Mouse (Mus musculus) right cerebral cortex, postnatal 4 days (tissue): Measurements from ENCODE around the gene Ano6.
"Not testable (repeated sequence)": the region's sequence is repeated elsewhere in the genome, so short reads cannot be mapped to it uniquely, and the experiment has no call there.

Source experiments
- DNase-seq: peaks from one replicate; pipeline ENCODE4 v3.0.0-alpha.2; 2022

Gene Ano6

DNA sequence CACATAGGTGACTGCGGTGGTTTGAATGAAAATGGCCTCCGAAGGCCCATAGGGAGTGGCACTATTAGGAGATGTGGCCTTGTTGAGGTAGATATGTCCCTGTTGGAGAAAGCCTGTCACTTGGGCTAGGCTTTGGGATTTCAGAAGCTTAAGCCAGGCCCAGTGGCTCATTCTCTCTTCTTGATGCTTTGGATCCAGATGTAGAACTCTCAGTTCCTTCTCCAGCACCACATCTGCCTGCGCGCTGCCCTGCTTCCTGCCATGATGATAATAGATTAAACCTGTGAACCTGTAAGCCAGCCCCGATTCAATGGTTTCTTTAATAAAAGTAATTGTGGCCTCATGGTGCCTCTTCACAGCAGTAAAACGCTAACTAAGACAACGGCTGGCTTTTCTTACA is 7.6 kb downstream of the Ano6 start:
- DNase-seq = no peak

GRCm38 (mm10) chr15:95799632-95800031 is 9.0 kb downstream of the Ano6 start:
- no peak for DNase-seq

DNA sequence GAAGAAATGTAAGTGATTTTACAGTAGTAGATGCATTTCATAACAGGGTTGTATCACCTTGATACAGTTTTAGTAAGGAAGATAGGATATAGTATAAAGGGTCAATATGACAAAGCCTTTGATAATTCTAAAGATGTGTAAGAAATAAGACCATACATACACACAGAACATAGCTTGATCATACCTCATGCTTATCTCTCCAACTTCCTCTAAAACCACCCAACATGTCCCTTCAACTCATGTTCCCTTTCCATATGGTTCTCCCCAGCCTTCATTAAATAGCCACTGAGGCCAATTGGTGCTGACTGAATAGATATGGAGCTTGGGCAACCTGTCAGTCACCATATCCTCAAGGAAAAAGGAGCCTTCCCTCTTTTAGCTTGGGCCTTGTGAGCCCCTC is 9.4 kb downstream of the Ano6 start:
- DNase-seq = no peak

- no peak for DNase-seq
These were observed 10.8 kb downstream of the Ano6 start for GRCm38 (mm10) chr15:95801261-95801979.

- DNase-seq = no peak
These were observed 11.5 kb downstream of the Ano6 start for GRCm38 (mm10) chr15:95802140-95802539.

GRCm38 (mm10) chr15:95802762-95803161 is 12.1 kb downstream of the Ano6 start:
- no peak for DNase-seq

DNA sequence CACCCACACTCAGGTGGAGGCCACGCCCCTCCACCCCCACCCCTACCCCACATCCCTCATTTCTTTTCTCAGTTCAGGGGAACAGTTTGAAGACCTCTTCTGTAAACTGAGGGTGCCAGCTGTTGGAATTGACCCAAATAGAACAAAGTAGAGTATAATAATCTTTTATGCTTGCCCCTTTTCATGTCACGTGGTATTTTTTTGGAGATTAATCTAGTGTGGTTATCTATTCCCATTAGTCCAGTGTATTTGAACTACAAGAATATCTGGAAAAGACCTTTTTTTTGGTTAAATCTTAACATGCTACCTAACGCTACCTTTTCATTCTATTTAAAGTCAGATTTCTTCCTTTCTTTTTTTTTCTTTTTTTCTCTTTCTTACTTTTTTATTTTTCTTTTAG is 12.8 kb downstream of the Ano6 start:
- DNase-seq = no peak

DNA sequence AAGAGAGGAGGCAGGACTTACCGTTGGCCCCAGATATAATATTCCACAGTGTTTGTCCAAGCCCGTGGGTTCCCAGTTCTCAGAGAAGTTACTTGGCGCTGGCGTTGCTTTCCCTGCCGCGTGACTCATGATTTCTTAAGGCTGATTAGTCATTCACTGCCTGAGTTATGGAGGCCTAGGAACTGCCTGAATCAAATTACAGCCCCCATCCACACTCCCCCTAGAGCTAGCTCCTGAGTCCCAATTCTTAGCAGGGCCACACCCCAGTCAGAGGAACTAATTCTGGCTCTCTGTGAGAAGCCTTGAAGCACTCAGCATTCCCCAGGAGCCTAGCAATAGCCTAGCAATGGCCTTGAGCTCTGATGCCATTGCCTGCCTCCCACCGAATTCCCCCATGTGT is 13.6 kb downstream of the Ano6 start:
- DNase-seq = no peak

DNA sequence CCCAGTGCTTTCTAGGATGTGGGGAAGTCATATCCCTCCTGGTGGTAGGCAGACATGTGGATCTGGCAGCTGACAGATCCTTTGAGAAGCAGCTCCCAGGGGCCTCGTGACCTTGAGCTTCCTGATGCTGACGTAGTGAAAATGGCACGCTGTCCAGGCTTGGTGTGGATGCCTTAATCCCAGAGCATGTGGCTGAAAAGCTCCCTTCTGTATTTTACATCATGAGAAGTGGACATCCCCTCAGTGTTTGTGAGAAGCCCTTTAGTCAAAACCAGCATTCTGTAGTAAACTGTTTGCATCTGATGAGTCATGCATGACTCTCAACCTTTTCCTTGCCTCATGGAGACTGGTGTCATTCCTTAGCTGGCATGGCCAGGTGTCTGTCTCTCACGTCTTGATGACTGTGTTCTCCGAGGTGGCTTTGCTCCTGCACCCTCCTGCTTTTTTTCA is 14.4 kb downstream of the Ano6 start:
- no peak for DNase-seq

DNA sequence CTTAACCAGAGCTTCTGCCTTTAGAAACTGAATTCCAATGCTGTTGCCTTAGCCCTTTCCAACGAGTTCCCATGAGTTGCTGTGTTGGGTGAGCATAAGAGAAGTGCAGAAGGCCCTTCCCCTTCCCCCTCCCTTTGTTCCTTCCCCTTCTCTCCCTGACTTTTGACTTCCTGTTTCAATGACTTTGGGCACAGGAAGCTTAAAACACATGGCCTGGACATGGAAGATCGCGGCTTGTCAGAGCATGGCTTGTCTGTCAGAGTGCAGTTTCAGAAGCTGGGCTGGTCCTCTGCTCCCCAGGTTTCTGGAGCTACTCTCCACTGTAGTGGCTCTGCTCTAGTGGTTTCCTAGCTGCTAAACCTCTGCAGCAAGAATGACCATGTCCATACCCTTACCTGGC is 17.3 kb downstream of the Ano6 start:
- no peak for DNase-seq

DNA sequence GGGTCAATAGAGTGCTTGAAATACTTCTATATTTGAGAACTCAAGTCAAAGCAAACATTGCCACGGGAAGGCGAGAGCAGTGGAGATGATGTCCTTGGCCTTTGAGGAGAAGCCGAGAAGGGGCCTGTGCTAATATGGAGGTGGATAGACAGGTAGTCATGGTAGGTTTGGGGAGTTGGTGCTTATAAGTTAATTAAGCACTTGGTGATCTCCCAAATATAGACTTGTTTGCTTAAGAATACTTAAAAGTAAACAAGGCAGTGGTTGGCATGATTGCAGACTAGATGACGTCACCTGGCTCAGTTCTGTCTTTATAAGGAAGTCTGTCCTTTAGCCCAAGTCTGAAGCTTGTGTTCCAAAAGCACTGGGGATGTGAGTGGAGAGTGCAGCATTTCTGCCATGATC is 19.7 kb downstream of the Ano6 start:
- no peak for DNase-seq

- no peak for DNase-seq
These were observed 22.4 kb downstream of the Ano6 start for GRCm38 (mm10) chr15:95812821-95813571.

- DNase-seq = no peak
These were observed 26.9 kb downstream of the Ano6 start for GRCm38 (mm10) chr15:95817501-95817900.

DNA sequence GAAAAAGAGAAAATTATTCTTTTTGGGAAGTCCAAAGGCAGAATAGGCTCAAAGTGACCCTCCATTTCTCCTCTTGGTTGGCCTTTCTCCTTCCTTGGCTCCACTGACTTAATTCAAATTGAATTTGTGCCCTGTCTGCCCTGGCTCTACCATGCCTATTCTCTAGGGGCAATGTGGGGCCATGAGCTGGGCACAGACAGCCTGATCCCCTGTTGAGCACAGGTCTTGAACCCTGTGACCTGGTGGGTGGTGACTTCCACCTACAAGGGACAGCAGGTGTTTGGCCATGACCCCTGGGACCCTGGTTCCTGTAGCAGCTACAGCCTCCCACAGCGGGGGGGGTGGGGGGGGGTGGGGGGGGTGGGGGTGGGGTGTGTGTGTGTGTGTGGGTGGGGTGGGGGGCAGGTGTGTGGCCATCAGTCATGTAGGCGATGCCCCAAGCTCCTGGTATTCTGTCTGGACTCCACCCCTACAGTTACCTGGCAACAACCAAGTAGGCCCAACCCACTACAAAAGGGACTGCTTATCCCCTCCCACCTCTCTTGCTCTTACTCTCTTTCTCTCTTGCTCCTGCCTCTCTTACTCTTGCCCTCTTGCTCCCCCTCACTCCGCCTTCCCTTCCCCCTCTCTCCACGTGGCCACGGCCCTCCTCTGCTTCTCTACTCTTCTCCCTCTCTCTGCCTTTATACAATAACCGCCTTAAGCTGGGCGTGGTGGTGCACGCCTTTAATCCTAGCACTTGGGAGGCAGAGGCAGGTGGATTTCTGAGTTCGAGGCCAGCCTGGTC is 28.8 kb downstream of the Ano6 start:
- no peak for DNase-seq

- DNase-seq = no peak
These were observed 29.5 kb downstream of the Ano6 start for GRCm38 (mm10) chr15:95820142-95820541.

- no peak for DNase-seq
These were observed 30.0 kb downstream of the Ano6 start for GRCm38 (mm10) chr15:95820678-95821077.

- no peak for DNase-seq
These were observed 31.5 kb downstream of the Ano6 start for GRCm38 (mm10) chr15:95822099-95822498.

DNA sequence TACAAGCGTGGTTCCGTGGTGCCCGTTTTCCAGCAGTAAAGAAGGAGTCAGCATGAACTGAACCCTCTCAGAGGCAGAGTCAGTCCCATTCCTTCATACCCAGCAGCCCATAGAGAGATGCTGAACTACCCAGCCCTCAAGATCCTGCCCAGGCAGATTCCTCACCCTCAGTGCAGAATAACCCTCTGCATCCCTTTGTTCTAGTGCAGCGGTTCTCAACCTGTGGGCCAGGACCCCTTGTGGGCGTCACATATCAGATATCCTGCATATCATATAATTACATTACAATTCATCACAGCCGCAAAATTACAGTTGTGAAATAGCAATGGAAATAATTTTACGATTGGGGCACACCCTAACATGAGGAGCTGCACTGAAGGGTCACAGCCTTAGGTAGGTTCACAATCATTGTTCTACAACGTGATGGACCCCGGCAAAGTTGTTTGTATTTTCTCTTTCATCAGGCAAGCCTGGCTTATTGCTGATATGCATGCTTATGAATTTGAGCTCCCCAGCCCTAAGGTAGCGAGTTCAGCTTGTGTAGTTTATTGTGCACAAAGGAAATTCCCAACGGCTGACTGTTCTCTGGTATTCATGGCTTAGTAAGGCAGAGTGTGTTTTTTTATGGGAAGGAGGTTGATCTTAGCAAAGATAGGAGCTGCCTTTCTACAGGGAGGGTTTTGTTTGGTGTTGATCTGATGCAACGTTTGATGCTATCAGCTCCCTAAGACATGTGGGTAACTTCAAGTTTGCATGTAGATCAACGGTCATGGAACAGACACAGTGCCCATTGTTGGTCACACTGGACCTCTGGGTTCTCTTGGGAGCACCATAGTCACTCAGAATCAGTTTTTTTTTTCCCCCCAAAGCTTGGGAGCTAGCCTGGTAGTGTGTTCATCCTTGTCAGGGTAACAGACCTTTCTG is 33.0 kb downstream of the Ano6 start:
- DNase-seq = no peak

DNA sequence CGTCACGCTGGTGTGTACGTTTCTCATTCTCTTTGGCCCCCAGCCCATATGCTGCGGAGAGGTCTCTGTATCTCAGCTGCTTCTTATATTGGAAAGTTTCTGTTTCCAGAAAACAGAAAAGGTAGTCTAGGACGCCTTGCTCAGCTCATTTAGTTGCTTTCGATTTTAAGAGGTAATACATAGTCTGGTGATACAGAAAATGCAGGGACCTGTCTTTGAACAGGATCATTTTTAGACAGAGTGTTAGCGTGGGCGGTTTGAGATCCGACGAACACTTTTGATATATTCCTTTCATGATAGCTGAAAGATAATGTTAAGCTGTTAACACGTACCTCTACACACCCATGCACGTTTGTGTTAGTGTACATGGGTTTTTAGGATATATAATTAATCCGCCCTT is 35.9 kb downstream of the Ano6 start:
- no peak for DNase-seq

- DNase-seq = no peak
These were observed 36.9 kb downstream of the Ano6 start for GRCm38 (mm10) chr15:95827465-95827971.

DNA sequence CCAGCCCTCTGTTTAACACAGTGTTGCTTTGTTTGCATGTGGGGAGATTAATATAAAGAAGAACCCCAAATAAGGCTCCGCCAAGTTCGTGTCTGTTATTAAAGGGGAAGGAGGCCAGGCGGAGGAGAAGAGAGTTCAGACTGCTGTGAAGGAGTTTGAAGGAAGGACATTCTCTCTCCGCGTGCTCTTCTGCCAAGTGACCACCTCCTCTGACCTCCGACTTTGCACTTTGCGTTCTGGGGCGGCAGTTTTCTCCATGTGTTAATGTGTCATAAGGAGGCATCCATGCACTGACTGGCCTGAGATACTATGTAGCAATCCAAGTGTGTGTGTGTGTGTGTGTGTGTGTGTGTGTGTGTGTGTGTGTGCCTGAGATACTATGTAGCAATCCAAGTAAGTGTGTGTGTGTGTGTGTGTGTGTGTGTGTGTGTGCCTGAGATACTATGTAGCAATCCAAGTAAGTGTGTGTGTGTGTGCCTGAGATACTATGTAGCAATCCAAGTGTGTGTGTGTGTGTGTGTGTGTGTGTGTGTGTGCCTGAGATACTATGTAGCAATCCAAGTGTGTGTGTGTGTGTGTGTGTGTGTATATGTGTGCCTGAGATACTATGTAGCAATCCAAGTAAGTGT is 37.5 kb downstream of the Ano6 start:
- not testable (repeated sequence) for DNase-seq
